Mouse (Mus musculus): ENCODE results near the gene Tspan18. TPM values are rescaled to one million over a fixed set of nuclear protein-coding genes. Genes with fewer than 3 reads are reported as not detected.

Gene Tspan18
- total RNA-seq, 2 experiments from 2014 or later: 9.7 to 11.4 TPM

GRCm38 (mm10) chr2:93199531-93199974, 134.8 kb downstream of the Tspan18 start:
- intact Hi-C loops (cut with DNase I; ENCODE audit: low total_unique reads): loop anchor here (2.0 to 10.0 kb wide), 2 partner anchors 129 to 295 kb away; no protein-coding TSS in a partner anchor
- peak; percentile 72 for DNase-seq

GRCm38 (mm10) chr2:93198846-93199245, 135.5 kb downstream of the Tspan18 start:
- intact Hi-C loops (cut with DNase I; ENCODE audit: low total_unique reads): loop anchor here (2.0 to 10.0 kb wide), 2 partner anchors 128 to 294 kb away; no protein-coding TSS in a partner anchor
- DNase-seq: peak; percentile 85

- intact Hi-C loops (cut with DNase I; ENCODE audit: low total_unique reads): loop anchor here (10.0 kb wide), 1 partner anchor 289 kb away; no protein-coding TSS in a partner anchor
Measured at GRCm38 (mm10) chr2:93193806-93194205, 140.5 kb downstream of the Tspan18 start.

GRCm38 (mm10) chr2:93192671-93193080, 141.6 kb downstream of the Tspan18 start:
- intact Hi-C loops (cut with DNase I; ENCODE audit: low total_unique reads): loop anchor here (10.0 kb wide), 1 partner anchor 288 kb away; no protein-coding TSS in a partner anchor
- DNase-seq: no peak

More at GRCm38 (mm10) chr2:93193806-93194205, 140.5 kb downstream of the Tspan18 start:
- no peak for DNase-seq

- intact Hi-C loops (cut with DNase I; ENCODE audit: low total_unique reads): loop anchor here (10.0 kb wide), 1 partner anchor 287 kb away; no protein-coding TSS in a partner anchor
- no peak for DNase-seq
Measured at GRCm38 (mm10) chr2:93192182-93192560, 142.1 kb downstream of the Tspan18 start.

- DNase-seq: no peak
Measured at GRCm38 (mm10) chr2:93191488-93192181, 142.7 kb downstream of the Tspan18 start.

GRCm38 (mm10) chr2:93190771-93191487, 143.4 kb downstream of the Tspan18 start:
- intact Hi-C loops (cut with DNase I; ENCODE audit: low total_unique reads): loop anchor here (10.0 kb wide), 1 partner anchor 286 kb away; no protein-coding TSS in a partner anchor
- no peak for DNase-seq

More at GRCm38 (mm10) chr2:93191488-93192181, 142.7 kb downstream of the Tspan18 start:
- intact Hi-C loops (cut with DNase I; ENCODE audit: low total_unique reads): loop anchor here (10.0 kb wide), 1 partner anchor 287 kb away; no protein-coding TSS in a partner anchor

GRCm38 (mm10) chr2:93188761-93189458, 145.4 kb downstream of the Tspan18 start:
- no peak for DNase-seq
- intact Hi-C loops (cut with DNase I; ENCODE audit: low total_unique reads): no loop called here

GRCm38 (mm10) chr2:93188020-93188760, 146.1 kb downstream of the Tspan18 start:
- peak; percentile 32 for DNase-seq
- intact Hi-C loops (cut with DNase I; ENCODE audit: low total_unique reads): no loop called here

GRCm38 (mm10) chr2:93187323-93187996, 146.8 kb downstream of the Tspan18 start, which contains the start of gene Trp53i11:
Gene Trp53i11 (plus strand): TSS chr2:93187548.
- DNase-seq: peak; percentile 84
- intact Hi-C loops (cut with DNase I; ENCODE audit: low total_unique reads): no loop called here

- intact Hi-C loops (cut with DNase I; ENCODE audit: low total_unique reads): no loop called here
- DNase-seq: no peak
Measured at GRCm38 (mm10) chr2:93182859-93183258, 151.4 kb downstream of the Tspan18 start.

GRCm38 (mm10) chr2:93180077-93180844, 154.0 kb downstream of the Tspan18 start:
- intact Hi-C loops (cut with DNase I; ENCODE audit: low total_unique reads): no loop called here
- DNase-seq: no peak

GRCm38 (mm10) chr2:93179603-93180002, 154.7 kb downstream of the Tspan18 start:
- intact Hi-C loops (cut with DNase I; ENCODE audit: low total_unique reads): no loop called here

GRCm38 (mm10) chr2:93178313-93178677, 156.0 kb downstream of the Tspan18 start:
- DNase-seq: no peak
- intact Hi-C loops (cut with DNase I; ENCODE audit: low total_unique reads): no loop called here

More at GRCm38 (mm10) chr2:93179603-93180002, 154.7 kb downstream of the Tspan18 start:
- DNase-seq: no peak

GRCm38 (mm10) chr2:93177668-93178312, 156.5 kb downstream of the Tspan18 start:
- DNase-seq: no peak
- intact Hi-C loops (cut with DNase I; ENCODE audit: low total_unique reads): no loop called here

- intact Hi-C loops (cut with DNase I; ENCODE audit: low total_unique reads): no loop called here
- no peak for DNase-seq
Measured at GRCm38 (mm10) chr2:93176871-93177667, 157.2 kb downstream of the Tspan18 start.
